Mouse (Mus musculus) limb, embryonic 15.5 days (tissue): ENCODE measurements around the gene Cep95. TPM values are rescaled to one million over a fixed set of nuclear protein-coding genes. Genes with fewer than 3 reads are reported as not detected.

Experiments
- microRNA-seq: library from miRNA; unstranded; fragments of <30 nt; microRNA quantifications from one replicate; pipeline ENCODE4, GENCODE M21; 2016
- polyA plus RNA-seq: library from polyadenylated mRNA; unstranded; fragments of >200 nt; fragmentation: Nextera tagmentation; extraction: Ambion mirVana; gene quantifications from 2 replicates; pipeline ENCODE4 v1.2.1, GENCODE M21; 2015

The Cep95 gene
- polyA plus RNA-seq, 1 experiment from 2014 or later: 21.9 TPM

Small RNAs within 50 kb of the gene (microRNA-seq; reads per million reads assigned to microRNA genes)
- not detected for gene Gm25994
- 9.4 reads per million, percentile 25 among the genes with 10 or more reads in this experiment for gene Mir3064

Other genes starting within 250 kb of the Cep95 start
- gene Tex2, start 175.8 kb upstream of the Cep95 start, polyA plus RNA-seq: 10.4 and 10.9 TPM in 2 replicates
- 44.2 and 54.6 TPM in 2 replicates for gene Pecam1, start 38.6 kb upstream of the Cep95 start, polyA plus RNA-seq
- 2.3 and 2.9 TPM in 2 replicates for gene Milr1, start 38.0 kb upstream of the Cep95 start, polyA plus RNA-seq
- 9.8 and 13.3 TPM in 2 replicates for gene Polg2, start 9.7 kb upstream of the Cep95 start, polyA plus RNA-seq
- 284 and 288 TPM in 2 replicates for gene Ddx5, start 67 bp upstream of the Cep95 start, polyA plus RNA-seq
- gene Smurf2, start 131.5 kb downstream of the Cep95 start, polyA plus RNA-seq: 11.5 and 13.4 TPM in 2 replicates
- 277 and 281 TPM in 2 replicates for gene Kpna2, start 210.3 kb downstream of the Cep95 start, polyA plus RNA-seq
- gene 1810010H24Rik, start 236.4 kb downstream of the Cep95 start, polyA plus RNA-seq: 1.9 and 2.1 TPM in 2 replicates